Mouse (Mus musculus) intestine, embryonic 16.5 days (tissue): Measurements from ENCODE around the gene Gm20388. TPM values are rescaled to one million over a fixed set of nuclear protein-coding genes. Genes with fewer than 3 reads are reported as not detected.

Source experiments
- ATAC-seq: fragments of 200-750 bp; cut with Nextera tagmentation; 2 replicates; pipeline ENCODE4 v1.8.0; 2017; ENCODE audit warnings: moderate TSS enrichment, moderate library complexity
- H3K27ac ChIP-seq: fragments of 300-500 bp; sonication (generic); 2 replicates; pipeline ENCODE4 v1.5.1; 2014; ENCODE audit warnings: mild to moderate bottlenecking, low read length
- H3K27me3 ChIP-seq: fragments of 300-500 bp; sonication (generic); replicated peaks from 2 replicates; pipeline ENCODE4 v1.6.1; 2014; ENCODE audit warnings: low read length, control low read depth, mixed read lengths; ENCODE audit not compliant: control insufficient read depth, insufficient read depth
- H3K36me3 ChIP-seq: fragments of 300-500 bp; sonication (generic); 2 replicates; pipeline ENCODE4 v1.6.1; 2014; ENCODE audit warnings: low read length, control low read depth; ENCODE audit not compliant: control insufficient read depth, insufficient read depth
- H3K4me1 ChIP-seq: fragments of 300-500 bp; sonication (generic); 2 replicates; pipeline ENCODE4 v1.6.1; 2014; ENCODE audit warnings: low read length, control low read depth, mixed read lengths; ENCODE audit not compliant: control insufficient read depth, insufficient read depth
- H3K4me2 ChIP-seq: fragments of 300-500 bp; sonication (generic); 2 replicates; pipeline ENCODE4 v1.6.1; 2014; ENCODE audit warnings: low read depth, low read length, control low read depth
- H3K4me3 ChIP-seq: fragments of 300-500 bp; sonication (generic); 2 replicates; pipeline ENCODE4 v1.5.1; 2014; ENCODE audit warnings: mild to moderate bottlenecking, low read length
- H3K9ac ChIP-seq: fragments of 300-500 bp; sonication (generic); 2 replicates; pipeline ENCODE4 v1.6.1; 2014; ENCODE audit warnings: low read depth, low read length
- H3K9me3 ChIP-seq: fragments of 300-500 bp; sonication (generic); 2 replicates; pipeline ENCODE4 v1.6.1; 2016; ENCODE audit warnings: low read length, control low read depth; ENCODE audit not compliant: control insufficient read depth
- WGBS: fragments of 180-500 bp; shearing (Covaris S2); extraction: QIAGEN DNeasy Blood & Tissue Kit; methylation state at CpG from one replicate; pipeline ENCODE4 v1.1.7; 2014; 5-methylcytosine and 5-hydroxymethylcytosine counted together
- polyA plus RNA-seq: library from polyadenylated mRNA; unstranded; fragments of >200 nt; fragmentation: Nextera tagmentation; extraction: Ambion mirVana; gene quantifications from 2 replicates; pipeline ENCODE4 v1.2.1, GENCODE M21; 2015

The Gm20388 gene
- polyA plus RNA-seq, 1 experiment from 2014 or later = 5.8 TPM

DNA sequence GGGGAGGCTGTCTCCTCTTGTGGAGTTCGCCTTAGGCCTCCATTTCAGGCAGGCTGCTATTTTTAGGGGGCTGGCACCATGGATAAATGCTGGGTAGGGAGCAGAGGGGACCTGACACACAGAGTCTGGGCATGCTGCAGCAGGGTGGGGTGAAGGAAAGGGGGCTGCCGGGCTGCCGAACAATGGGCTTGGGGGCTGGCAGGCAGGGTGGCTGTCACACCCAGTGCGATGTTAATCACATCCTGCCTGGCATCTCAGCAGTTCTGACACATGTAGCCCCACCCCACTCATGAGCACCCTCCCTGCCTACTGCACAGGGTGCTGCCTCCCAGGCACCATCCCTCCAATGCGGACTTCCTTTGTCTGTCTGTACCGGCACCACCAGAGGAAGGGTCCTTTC is 1757.9 kb downstream of the Gm20388 start:
- Histone ChIP-seq H3K4me1 (peaks cover 15% of the 10 kb centered on the region), H3K4me2 (no peak overlapping the region), H3K27ac (peak overlapping the region; percentile 54), H3K4me3 (no peak overlapping the region), H3K9me3 (no peaks in the 10 kb centered on the region), H3K27me3 (no peaks in the 10 kb centered on the region), H3K9ac (no peak overlapping the region), H3K36me3 (no peaks in the 10 kb centered on the region)
- ATAC-seq = no peak
- WGBS = 57% methylated on average over 6 of the region's 6 CpGs

DNA sequence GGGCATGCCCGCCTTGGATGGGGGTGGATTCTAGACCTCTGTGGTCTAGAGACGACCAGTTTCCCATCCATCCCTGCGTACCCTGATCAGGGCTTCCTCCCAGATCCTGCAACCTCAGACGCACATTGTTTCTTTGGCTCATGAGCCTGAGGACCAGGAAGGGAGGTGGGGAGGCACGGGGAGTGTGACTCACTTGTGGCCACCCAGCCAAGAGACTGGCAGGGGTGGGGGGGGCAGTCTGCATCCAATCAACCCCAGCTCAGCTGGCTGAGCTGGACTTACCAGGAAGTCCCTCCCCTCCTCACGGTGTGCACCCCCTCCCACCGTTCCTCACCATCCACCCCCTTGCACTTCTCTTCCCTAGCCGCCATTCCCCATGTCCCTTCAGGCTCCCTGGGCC is 1758.6 kb downstream of the Gm20388 start:
- no peak for ATAC-seq
- 22% methylated on average over 8 of the region's 8 CpGs for WGBS
- Histone ChIP-seq H3K27me3 (no peaks in the 10 kb centered on the region), H3K4me3 (no peak overlapping the region), H3K27ac (no peak overlapping the region), H3K9ac (peak overlapping the region; percentile 30; the same call in 1 of the 2 replicates), H3K4me2 (no peak overlapping the region), H3K36me3 (no peaks in the 10 kb centered on the region), H3K9me3 (no peaks in the 10 kb centered on the region), H3K4me1 (peaks cover 15% of the 10 kb centered on the region)

DNA sequence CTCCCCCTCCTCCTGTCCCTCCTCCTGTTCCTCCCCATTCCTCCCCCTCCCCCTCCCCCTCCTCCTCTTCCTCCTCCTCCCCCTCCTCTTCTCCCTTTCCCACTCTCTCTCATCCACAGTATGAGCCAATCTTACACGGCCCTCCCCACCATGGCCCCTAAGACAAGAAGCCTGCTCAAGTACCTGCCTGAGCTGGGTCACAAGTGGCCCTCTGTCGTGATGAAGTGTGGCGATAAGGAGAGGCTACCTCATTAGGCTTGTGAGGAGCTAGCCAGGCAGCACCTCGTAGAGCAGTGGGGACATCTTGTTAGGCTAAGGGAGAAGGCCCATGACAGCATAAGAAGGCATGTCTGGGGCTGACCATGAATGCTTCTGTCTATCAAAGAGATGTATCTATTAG is 1762.5 kb downstream of the Gm20388 start:
- no peaks in the 10 kb centered on the region for H3K36me3 ChIP-seq
- H3K4me3 ChIP-seq = no peak overlapping the region
- no peak overlapping the region for H3K4me2 ChIP-seq
- no peaks in the 10 kb centered on the region for H3K9me3 ChIP-seq
- ATAC-seq = no peak
- 60% methylated on average over 4 of the region's 4 CpGs for WGBS
- no peak overlapping the region for H3K27ac ChIP-seq
- no peak overlapping the region for H3K9ac ChIP-seq
- H3K4me1 ChIP-seq = peaks cover 5% of the 10 kb centered on the region; the same call in 1 of the 2 replicates
- no peaks in the 10 kb centered on the region for H3K27me3 ChIP-seq

DNA sequence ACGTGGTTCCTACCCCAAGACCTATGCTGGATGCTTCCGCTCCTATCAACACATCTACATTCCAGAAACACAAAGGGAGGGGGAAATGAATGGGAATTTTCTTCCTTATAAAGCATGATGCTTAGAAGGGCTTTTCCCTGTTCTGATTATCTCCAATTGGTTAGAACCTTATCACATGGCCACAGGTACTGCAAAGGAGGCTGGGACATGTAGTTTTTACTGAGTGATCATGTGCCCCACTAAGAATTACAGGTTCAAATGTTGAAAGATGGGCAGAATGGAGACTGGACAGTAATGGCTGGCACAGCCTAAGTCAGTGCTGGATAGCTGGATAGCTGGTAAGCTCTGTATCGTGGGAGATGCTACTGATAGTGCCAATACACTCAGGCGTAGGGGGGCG is 1763.3 kb downstream of the Gm20388 start:
- ATAC-seq = peak; percentile 48; the same call in 1 of the 2 replicates
- Histone ChIP-seq H3K9ac (no peak overlapping the region), H3K9me3 (no peaks in the 10 kb centered on the region), H3K27me3 (no peaks in the 10 kb centered on the region), H3K36me3 (no peaks in the 10 kb centered on the region), H3K4me2 (no peak overlapping the region), H3K4me1 (no peaks in the 10 kb centered on the region), H3K27ac (no peak overlapping the region), H3K4me3 (no peak overlapping the region)
- WGBS = 73% methylated on average over 5 of the region's 5 CpGs

DNA sequence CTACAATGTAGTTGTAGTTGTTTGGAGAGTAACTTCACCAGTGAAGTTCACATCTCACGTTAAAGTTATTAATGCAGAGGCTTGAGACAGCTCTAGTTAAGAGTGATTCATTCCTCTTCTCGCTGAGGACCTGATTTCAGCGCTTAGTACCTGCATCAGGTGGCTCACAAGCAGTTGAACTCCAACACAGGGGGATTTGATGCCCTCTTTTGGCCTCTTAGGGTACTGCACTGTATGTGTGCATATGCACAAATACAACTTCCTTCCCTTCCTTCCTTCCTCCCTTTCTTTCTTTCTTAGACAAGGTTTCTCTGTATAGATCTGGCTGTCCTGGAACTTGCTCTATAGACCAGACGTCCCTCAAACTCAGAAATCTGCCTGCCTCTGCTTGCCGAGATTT is 1763.9 kb downstream of the Gm20388 start:
- Histone ChIP-seq H3K4me2 (no peak overlapping the region), H3K9ac (no peak overlapping the region), H3K27ac (no peak overlapping the region), H3K36me3 (no peaks in the 10 kb centered on the region), H3K4me1 (no peaks in the 10 kb centered on the region), H3K9me3 (no peaks in the 10 kb centered on the region), H3K27me3 (no peaks in the 10 kb centered on the region), H3K4me3 (no peak overlapping the region)
- WGBS = 60% methylated on average over 5 of the region's 5 CpGs
- no peak for ATAC-seq

DNA sequence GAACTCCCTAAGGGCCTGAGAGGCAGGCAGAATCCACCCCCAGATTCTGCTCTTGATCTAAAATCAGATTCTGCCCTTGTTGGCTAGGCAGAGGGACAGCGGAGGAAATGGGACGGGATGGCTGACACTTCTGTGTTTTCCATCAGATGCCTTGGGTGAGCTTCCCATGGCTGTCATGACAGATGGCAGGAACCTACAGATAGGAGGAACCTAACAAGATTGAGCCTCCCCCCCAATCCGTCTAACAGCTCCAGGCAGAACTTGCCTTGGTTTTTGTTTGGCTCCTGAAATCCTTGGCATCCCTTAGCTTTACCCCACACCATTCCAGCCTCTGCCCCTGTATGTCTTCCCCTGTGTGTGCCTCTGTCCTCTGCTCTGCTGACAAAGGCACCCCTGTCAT is 1764.5 kb downstream of the Gm20388 start:
- H3K4me3 ChIP-seq = no peak overlapping the region
- WGBS = 62% methylated on average over 3 of the region's 3 CpGs

DNA sequence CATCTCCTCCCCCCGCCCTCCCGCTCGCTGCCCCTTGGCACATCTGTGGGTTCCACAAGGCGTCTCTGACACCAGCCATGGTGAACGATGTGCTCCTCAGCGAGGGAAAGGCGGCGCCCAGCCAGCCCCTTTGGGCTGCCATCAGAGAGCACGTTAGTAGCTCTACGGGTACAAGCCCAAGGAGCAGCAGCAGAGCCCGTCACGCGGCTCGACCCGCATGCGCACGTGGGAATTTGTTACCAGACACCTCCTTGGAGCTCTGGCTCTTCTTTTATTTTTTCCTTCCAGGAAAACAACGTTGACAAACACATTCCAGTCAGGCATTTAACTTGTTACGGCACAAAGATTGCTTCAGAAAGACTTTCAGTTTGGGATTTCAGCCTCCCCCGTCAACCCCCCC is 1765.1 kb downstream of the Gm20388 start:
- no peak overlapping the region for H3K4me3 ChIP-seq
- H3K27ac ChIP-seq = no peak overlapping the region
- H3K36me3 ChIP-seq = no peaks in the 10 kb centered on the region
- H3K9me3 ChIP-seq = no peaks in the 10 kb centered on the region
- no peaks in the 10 kb centered on the region for H3K4me1 ChIP-seq
- H3K9ac ChIP-seq = no peak overlapping the region
- no peaks in the 10 kb centered on the region for H3K27me3 ChIP-seq
- 50% methylated on average over 20 of the region's 20 CpGs for WGBS
- no peak for ATAC-seq
- no peak overlapping the region for H3K4me2 ChIP-seq

More for the DNA sequence above, 1764.5 kb downstream of the Gm20388 start:
- ATAC-seq = no peak
- no peaks in the 10 kb centered on the region for H3K36me3 ChIP-seq
- H3K27me3 ChIP-seq = no peaks in the 10 kb centered on the region
- H3K27ac ChIP-seq = no peak overlapping the region
- no peaks in the 10 kb centered on the region for H3K4me1 ChIP-seq
- no peak overlapping the region for H3K4me2 ChIP-seq
- H3K9ac ChIP-seq = no peak overlapping the region
- H3K9me3 ChIP-seq = no peaks in the 10 kb centered on the region

DNA sequence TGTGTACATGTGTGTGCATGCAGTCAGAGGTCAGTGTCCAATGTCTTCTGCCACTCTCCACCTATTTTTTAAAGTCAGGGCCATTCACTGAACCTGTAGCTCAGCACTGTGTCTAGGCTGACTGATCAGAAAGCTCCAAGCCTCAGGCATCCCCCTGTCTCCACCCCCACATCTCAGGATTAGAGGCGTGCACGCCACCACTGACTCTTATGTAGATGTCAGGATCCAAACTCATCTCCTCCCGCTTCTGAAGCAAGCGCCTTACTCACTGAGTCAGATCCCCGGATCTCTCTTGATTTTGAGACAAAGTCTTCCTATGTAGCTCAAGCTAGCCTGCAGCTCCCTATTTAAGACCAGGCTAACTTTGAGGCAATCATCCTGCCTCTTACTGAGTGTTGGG is 1768.1 kb downstream of the Gm20388 start:
- no peak overlapping the region for H3K4me2 ChIP-seq
- 70% methylated on average over 5 of the region's 5 CpGs for WGBS
- no peaks in the 10 kb centered on the region for H3K27me3 ChIP-seq
- no peaks in the 10 kb centered on the region for H3K36me3 ChIP-seq
- no peak overlapping the region for H3K9ac ChIP-seq
- no peak overlapping the region for H3K4me3 ChIP-seq
- no peaks in the 10 kb centered on the region for H3K9me3 ChIP-seq
- no peaks in the 10 kb centered on the region for H3K4me1 ChIP-seq
- ATAC-seq = no peak
- H3K27ac ChIP-seq = no peak overlapping the region

DNA sequence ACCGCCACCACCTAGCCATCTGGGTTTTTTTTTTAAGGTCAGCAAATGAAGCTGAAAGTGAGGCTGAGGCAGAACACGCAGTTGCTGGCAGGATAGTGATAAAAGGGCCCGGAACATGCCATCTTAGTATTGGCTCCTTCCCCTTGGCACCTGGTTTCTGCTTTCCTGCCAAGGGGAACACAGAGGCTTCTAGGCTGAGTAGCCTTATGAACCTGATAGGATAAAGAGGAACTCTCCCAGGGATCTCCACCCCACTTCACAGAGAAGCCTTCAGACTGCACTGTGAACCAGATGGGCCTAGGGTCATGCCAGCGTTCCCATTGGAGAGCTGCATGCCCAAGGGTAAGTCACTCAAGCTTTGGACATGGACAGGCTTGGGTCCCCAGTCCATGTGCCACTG is 1770.3 kb downstream of the Gm20388 start:
- WGBS = 89% methylated on average over 4 of the region's 4 CpGs

DNA sequence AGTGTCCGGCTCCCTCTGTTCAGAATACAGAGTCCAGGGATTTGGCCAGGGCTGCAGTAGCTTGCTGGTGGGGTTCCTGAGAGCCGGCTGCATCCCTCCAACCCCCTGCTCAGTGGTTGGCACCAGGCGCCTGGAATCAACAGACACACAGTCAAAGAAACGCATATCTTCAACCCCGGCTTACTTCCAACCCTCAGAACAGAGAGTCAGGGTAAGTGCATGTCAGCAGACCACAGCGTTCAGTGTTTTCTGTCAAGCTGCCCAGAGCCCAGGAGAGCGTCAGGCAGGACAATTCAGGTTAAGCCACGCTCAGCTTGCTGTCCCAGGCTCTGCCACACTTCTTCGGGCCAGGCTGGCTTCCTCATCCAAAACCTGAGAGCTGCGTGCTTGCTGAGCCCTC is 1770.8 kb downstream of the Gm20388 start:
- H3K36me3 ChIP-seq = no peaks in the 10 kb centered on the region
- H3K4me1 ChIP-seq = no peaks in the 10 kb centered on the region
- H3K9ac ChIP-seq = no peak overlapping the region
- H3K4me3 ChIP-seq = no peak overlapping the region
- ATAC-seq = no peak
- no peaks in the 10 kb centered on the region for H3K27me3 ChIP-seq
- no peak overlapping the region for H3K27ac ChIP-seq
- WGBS = 65% methylated on average over 10 of the region's 10 CpGs
- H3K9me3 ChIP-seq = no peaks in the 10 kb centered on the region
- H3K4me2 ChIP-seq = no peak overlapping the region

More for the DNA sequence above, 1770.3 kb downstream of the Gm20388 start:
- Histone ChIP-seq H3K27ac (no peak overlapping the region), H3K9me3 (no peaks in the 10 kb centered on the region), H3K9ac (no peak overlapping the region), H3K36me3 (no peaks in the 10 kb centered on the region), H3K4me3 (no peak overlapping the region), H3K27me3 (no peaks in the 10 kb centered on the region), H3K4me2 (no peak overlapping the region), H3K4me1 (no peaks in the 10 kb centered on the region)
- ATAC-seq = no peak
